Mouse (Mus musculus): ENCODE measurements around the gene Olfr169. TPM values are rescaled to one million over a fixed set of nuclear protein-coding genes. Genes with fewer than 3 reads are reported as not detected.

The Olfr169 gene
- total and polyA plus RNA-seq, 2 experiments from 2014 or later: not detected

DNA sequence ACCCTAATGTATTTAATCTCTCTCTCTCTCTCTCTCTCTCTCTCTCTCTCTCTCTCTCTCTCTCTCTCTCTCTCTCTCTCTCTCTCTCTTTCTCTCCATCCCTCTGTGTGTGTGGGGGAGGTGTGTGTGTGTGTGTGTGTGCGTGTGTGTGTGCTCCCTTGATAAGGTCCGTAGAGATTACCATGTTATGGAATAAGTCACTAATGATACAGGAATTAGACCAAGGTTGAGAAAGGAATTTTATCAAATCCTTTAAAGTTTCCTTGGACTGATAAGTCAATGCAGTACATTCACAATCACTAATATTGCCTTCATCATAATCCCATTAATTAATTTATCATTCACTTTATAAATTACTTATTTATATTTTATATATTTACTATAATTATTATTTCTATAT, 49.4 kb downstream of the Olfr169 start, which contains the start of gene Olfr167:
TSS of gene Olfr167 (minus strand) at position 101 of the 400 bp plus-strand sequence.
- ATAC-seq (ENCODE audit: low FRiP score) (no peak), DNase-seq (ENCODE audit: low spot score) (no peak)
- 89% methylated on average over 2 of the region's 2 CpGs for WGBS
- no peaks in the 10 kb centered on the region for H3K27me3 ChIP-seq (ENCODE audit: insufficient read depth, low read length)
- no peaks in the 10 kb centered on the region for H3K9me3 ChIP-seq (ENCODE audit: low read length)
- H3K27ac ChIP-seq (ENCODE audit: low read depth, low read length): no peak within 1 kb of the TSS
- H3K4me1 ChIP-seq (ENCODE audit: insufficient read depth, low read length): no peaks in the 10 kb centered on the region
- H3K4me2 ChIP-seq (ENCODE audit: low read depth, low read length, poor library complexity, severe bottlenecking): no peak within 1 kb of the TSS
- H3K36me3 ChIP-seq (ENCODE audit: insufficient read depth, low read length): no peaks in the 10 kb centered on the region
- no peak for TF ChIP-seq CTCF (IDR thresholded peaks at IDR 0.05)
- H3K9ac ChIP-seq (replicated peaks; ENCODE audit: low read length, poor library complexity, severe bottlenecking): no peak within 1 kb of the TSS
- no peak within 1 kb of the TSS for H3K4me3 ChIP-seq (ENCODE audit: low read depth, low read length)

Other genes with a start within 250 kb of the Olfr169 start
- not detected in 2 replicates for gene Olfr165, start 148.7 kb downstream of the Olfr169 start, total RNA-seq (2014; rRNA removed)
- gene Olfr165, start 148.7 kb downstream of the Olfr169 start, polyA plus RNA-seq (2015; fragmentation: Nextera tagmentation; extraction: Ambion mirVana): not detected in 2 replicates
- not detected in 2 replicates for gene Olfr166, start 88.1 kb downstream of the Olfr169 start, total RNA-seq (2014; rRNA removed)
- not detected in 2 replicates for gene Olfr166, start 88.1 kb downstream of the Olfr169 start, polyA plus RNA-seq (2015; fragmentation: Nextera tagmentation; extraction: Ambion mirVana)
- gene Olfr167, start 49.5 kb downstream of the Olfr169 start, total RNA-seq (2014; rRNA removed): not detected in 2 replicates
- gene Olfr167, start 49.5 kb downstream of the Olfr169 start, polyA plus RNA-seq (2015; fragmentation: Nextera tagmentation; extraction: Ambion mirVana): not detected in 2 replicates
- not detected in 2 replicates for gene Olfr168, start 36.3 kb downstream of the Olfr169 start, total RNA-seq (2014; rRNA removed)
- not detected in 2 replicates for gene Olfr168, start 36.3 kb downstream of the Olfr169 start, polyA plus RNA-seq (2015; fragmentation: Nextera tagmentation; extraction: Ambion mirVana)
- not detected in 2 replicates for gene Olfr170, start 40.1 kb upstream of the Olfr169 start, total RNA-seq (2014; rRNA removed)
- gene Olfr170, start 40.1 kb upstream of the Olfr169 start, polyA plus RNA-seq (2015; fragmentation: Nextera tagmentation; extraction: Ambion mirVana): not detected in 2 replicates
- gene Olfr171, start 58.1 kb upstream of the Olfr169 start, total RNA-seq (2014; rRNA removed): not detected in 2 replicates
- not detected in 2 replicates for gene Olfr171, start 58.1 kb upstream of the Olfr169 start, polyA plus RNA-seq (2015; fragmentation: Nextera tagmentation; extraction: Ambion mirVana)
- not detected in 2 replicates for gene Lamp3, start 134.6 kb upstream of the Olfr169 start, total RNA-seq (2014; rRNA removed)
- 0.05 TPM in 1 of 2 replicates, not detected in the other for gene Lamp3, start 134.6 kb upstream of the Olfr169 start, polyA plus RNA-seq (2015; fragmentation: Nextera tagmentation; extraction: Ambion mirVana)
- gene B3gnt5, start 188.4 kb upstream of the Olfr169 start, total RNA-seq (2014; rRNA removed): 32.9 and 42.6 TPM in 2 replicates
- gene B3gnt5, start 188.4 kb upstream of the Olfr169 start, polyA plus RNA-seq (2015; fragmentation: Nextera tagmentation; extraction: Ambion mirVana): 23.9 and 27.2 TPM in 2 replicates